Mouse (Mus musculus) liver, postnatal 0 days (tissue): ENCODE results near the gene Fgf6. TPM values are rescaled to one million over a fixed set of nuclear protein-coding genes. Genes with fewer than 3 reads are reported as not detected.
A peak's percentile ranks its signal among the peaks of the same experiment; 100 is the strongest.

ENCODE experiments used
- ATAC-seq: fragments of 200-750 bp; cut with Nextera tagmentation; 2 replicates; pipeline ENCODE4 v1.8.0; 2017; ENCODE audit warnings: mild to moderate bottlenecking, moderate library complexity
- DNase-seq: peaks from one replicate; pipeline ENCODE4 v3.0.0-alpha.2; 2016
- H3K27ac ChIP-seq: fragments of 300-500 bp; sonication (generic); 2 replicates; pipeline ENCODE4 v1.5.1; 2014; ENCODE audit warnings: antibody characterized with exemption, moderate library complexity, mild to moderate bottlenecking, low read depth
- H3K27me3 ChIP-seq: fragments of 300-500 bp; sonication (generic); 2 replicates; pipeline ENCODE4 v1.6.1; 2014; ENCODE audit warnings: low read length, control low read depth, mixed read lengths; ENCODE audit not compliant: insufficient read depth
- H3K36me3 ChIP-seq: fragments of 300-500 bp; sonication (generic); replicated peaks from 2 replicates; pipeline ENCODE4 v1.6.1; 2014; ENCODE audit warnings: mild to moderate bottlenecking, control low read depth, low read length, moderate library complexity, mixed read lengths; ENCODE audit not compliant: insufficient read depth
- H3K4me1 ChIP-seq: fragments of 300-500 bp; sonication (generic); 2 replicates; pipeline ENCODE4 v1.6.1; 2014; ENCODE audit warnings: antibody characterized with exemption, mild to moderate bottlenecking, control low read depth; ENCODE audit not compliant: insufficient read depth
- H3K4me2 ChIP-seq: fragments of 300-500 bp; sonication (generic); 2 replicates; pipeline ENCODE4 v1.6.1; 2014; ENCODE audit warnings: low read depth, mild to moderate bottlenecking, low read length, moderate library complexity, mixed read lengths
- H3K4me3 ChIP-seq: fragments of 300-500 bp; sonication (generic); 2 replicates; pipeline ENCODE4 v1.5.1; 2014; ENCODE audit warnings: low read depth, low read length
- H3K9ac ChIP-seq: fragments of 300-500 bp; sonication (generic); replicated peaks from 2 replicates; pipeline ENCODE4 v1.6.1; 2014; ENCODE audit warnings: mild to moderate bottlenecking, moderate library complexity
- H3K9me3 ChIP-seq: fragments of 300-500 bp; sonication (generic); 2 replicates; pipeline ENCODE4 v1.6.1; 2016; ENCODE audit warnings: mild to moderate bottlenecking, control low read depth, low read length, mixed read lengths
- CTCF ChIP-seq: sonication (generic); IDR thresholded peaks from 2 replicates; pipeline ENCODE4 v1.5.1; 2016; ENCODE audit warnings: antibody characterized with exemption, low read depth
- EP300 ChIP-seq: IDR thresholded peaks from 2 replicates; pipeline ENCODE4 v1.6.1; 2016; ENCODE audit warnings: antibody characterized with exemption, low read depth, mild to moderate bottlenecking
- WGBS: fragments of 180-500 bp; shearing (Covaris S2); extraction: QIAGEN DNeasy Blood & Tissue Kit; methylation state at CpG from one replicate; pipeline ENCODE4 v1.1.7; 2014; ENCODE audit not compliant: insufficient replicate concordance; 5-methylcytosine and 5-hydroxymethylcytosine counted together
- polyA plus RNA-seq: library from polyadenylated mRNA; unstranded; fragments of >200 nt; fragmentation: Nextera tagmentation; extraction: Ambion mirVana; gene quantifications from 2 replicates; pipeline ENCODE4 v1.2.1, GENCODE M21; 2015

The Fgf6 gene
- not detected in 2 replicates for polyA plus RNA-seq

DNA sequence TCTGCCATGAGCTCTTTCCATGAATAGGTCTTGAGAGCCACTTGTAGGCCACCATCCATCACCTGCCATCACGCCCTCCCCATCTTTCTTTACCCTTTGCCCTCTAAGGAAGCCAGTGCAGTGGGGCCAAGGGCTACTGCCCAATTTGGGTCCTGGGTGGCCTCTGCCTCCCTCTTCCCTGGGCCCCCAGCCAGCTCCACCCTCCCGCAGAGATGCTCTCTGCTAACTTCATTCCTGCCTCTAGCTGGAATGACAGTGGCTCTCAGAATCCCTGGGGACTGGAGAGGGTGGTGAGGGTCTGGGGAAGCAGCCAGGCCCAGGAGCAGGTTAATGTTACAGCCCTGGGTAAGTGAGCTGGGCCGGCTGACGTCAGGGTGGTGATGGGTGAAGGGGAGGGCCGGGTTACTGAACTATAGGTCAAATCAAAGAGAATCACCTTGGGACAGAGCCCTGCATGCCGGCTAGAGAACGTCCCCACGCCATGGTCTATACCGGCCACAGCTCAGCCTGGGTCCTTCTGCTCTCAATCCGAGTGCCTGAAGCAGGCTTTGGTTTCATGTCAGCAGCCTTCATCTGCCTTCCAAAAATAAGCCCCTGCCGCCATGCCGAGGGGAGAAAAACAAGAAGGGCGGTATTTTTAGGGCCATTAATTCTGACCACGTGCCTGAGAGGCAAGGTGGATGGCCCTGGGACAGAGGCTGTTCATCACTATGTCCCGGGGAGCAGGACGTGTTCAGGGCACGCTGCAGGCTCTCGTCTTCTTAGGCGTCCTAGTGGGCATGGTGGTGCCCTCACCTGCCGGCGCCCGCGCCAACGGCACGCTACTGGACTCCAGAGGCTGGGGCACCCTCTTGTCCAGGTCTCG lies at the start of gene Fgf6:
Fgf6 (plus strand) TSS at position 681 of the 865 bp plus-strand sequence.
- peaks cover 7% of the 10 kb centered on the region; the same call in 1 of the 2 replicates for H3K27me3 ChIP-seq
- no peak for ATAC-seq
- H3K9ac ChIP-seq = no peak within 1 kb of the TSS
- H3K27ac ChIP-seq = no peak within 1 kb of the TSS
- no peaks in the 10 kb centered on the region for H3K36me3 ChIP-seq
- H3K4me3 ChIP-seq = no peak within 1 kb of the TSS
- TF ChIP-seq EP300 (no peak), CTCF (no peak)
- no peaks in the 10 kb centered on the region for H3K4me1 ChIP-seq
- no peak for DNase-seq
- no peaks in the 10 kb centered on the region for H3K9me3 ChIP-seq
- 74% methylated on average over 26 of the region's 26 CpGs for WGBS
- no peak within 1 kb of the TSS for H3K4me2 ChIP-seq

GRCm38 (mm10) chr6:126966241-126967026 lies 49.0 kb upstream of the Fgf6 start:
- H3K4me3 ChIP-seq = no peak overlapping the region
- no peak overlapping the region for H3K4me2 ChIP-seq
- no peak for TF ChIP-seq EP300
- no peak for TF ChIP-seq CTCF
- peaks cover 37% of the 10 kb centered on the region for H3K36me3 ChIP-seq
- H3K9ac ChIP-seq = no peak overlapping the region
- H3K27me3 ChIP-seq = no peaks in the 10 kb centered on the region
- H3K9me3 ChIP-seq = no peaks in the 10 kb centered on the region
- ATAC-seq = no peak
- no peak overlapping the region for H3K27ac ChIP-seq
- no peak for DNase-seq
- WGBS = 77% methylated on average over 14 of the region's 14 CpGs
- H3K4me1 ChIP-seq = no peaks in the 10 kb centered on the region

- H3K9me3 ChIP-seq = no peaks in the 10 kb centered on the region
- TF ChIP-seq CTCF (no peak), EP300 (no peak)
- H3K27me3 ChIP-seq = no peaks in the 10 kb centered on the region
- H3K9ac ChIP-seq = no peak overlapping the region
- H3K4me2 ChIP-seq = no peak overlapping the region
- DNase-seq = no peak
- no peak for ATAC-seq
- no peak overlapping the region for H3K4me3 ChIP-seq
- H3K27ac ChIP-seq = no peak overlapping the region
- no peaks in the 10 kb centered on the region for H3K4me1 ChIP-seq
- 19% methylated on average over 5 of the region's 5 CpGs for WGBS
- H3K36me3 ChIP-seq = peaks cover 6% of the 10 kb centered on the region
These were observed 33.7 kb upstream of the Fgf6 start for GRCm38 (mm10) chr6:126981539-126982234.

GRCm38 (mm10) chr6:126993676-126994075 lies 21.7 kb upstream of the Fgf6 start:
- Histone ChIP-seq H3K27ac (no peak overlapping the region), H3K9ac (no peak overlapping the region), H3K4me3 (no peak overlapping the region), H3K36me3 (no peaks in the 10 kb centered on the region), H3K4me2 (no peak overlapping the region), H3K9me3 (no peaks in the 10 kb centered on the region), H3K4me1 (no peaks in the 10 kb centered on the region), H3K27me3 (no peaks in the 10 kb centered on the region)
- ATAC-seq = no peak
- WGBS = 62% methylated on average over 2 of the region's 2 CpGs
- no peak for TF ChIP-seq CTCF
- TF ChIP-seq EP300 = no peak
- DNase-seq = no peak

DNA sequence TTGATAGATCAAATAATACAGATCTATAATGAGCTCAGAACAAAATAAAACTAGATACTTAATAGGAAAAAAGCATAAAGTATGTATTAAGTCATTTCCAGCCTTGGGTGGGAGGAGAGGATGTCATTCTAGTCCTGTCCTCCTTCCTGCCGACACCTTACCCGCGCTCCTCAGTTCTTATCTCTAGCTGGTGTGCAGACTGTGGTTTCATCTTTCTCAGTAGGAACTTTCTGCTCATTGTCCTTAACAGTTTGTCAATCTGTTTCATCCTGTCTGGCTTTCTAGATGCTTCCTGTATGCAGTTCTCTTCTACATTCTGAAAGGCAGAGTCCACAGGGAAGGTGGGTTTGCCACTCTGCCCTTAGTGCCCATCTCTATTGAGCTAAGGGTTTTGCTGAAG lies 19.9 kb upstream of the Fgf6 start:
- no peak overlapping the region for H3K9ac ChIP-seq
- no peaks in the 10 kb centered on the region for H3K36me3 ChIP-seq
- WGBS = 47% methylated on average over 3 of the region's 3 CpGs
- no peaks in the 10 kb centered on the region for H3K4me1 ChIP-seq
- no peak for ATAC-seq
- no peaks in the 10 kb centered on the region for H3K9me3 ChIP-seq
- DNase-seq = no peak
- no peak overlapping the region for H3K27ac ChIP-seq
- H3K4me3 ChIP-seq = no peak overlapping the region
- TF ChIP-seq CTCF (no peak), EP300 (no peak)
- H3K27me3 ChIP-seq = no peaks in the 10 kb centered on the region
- no peak overlapping the region for H3K4me2 ChIP-seq

DNA sequence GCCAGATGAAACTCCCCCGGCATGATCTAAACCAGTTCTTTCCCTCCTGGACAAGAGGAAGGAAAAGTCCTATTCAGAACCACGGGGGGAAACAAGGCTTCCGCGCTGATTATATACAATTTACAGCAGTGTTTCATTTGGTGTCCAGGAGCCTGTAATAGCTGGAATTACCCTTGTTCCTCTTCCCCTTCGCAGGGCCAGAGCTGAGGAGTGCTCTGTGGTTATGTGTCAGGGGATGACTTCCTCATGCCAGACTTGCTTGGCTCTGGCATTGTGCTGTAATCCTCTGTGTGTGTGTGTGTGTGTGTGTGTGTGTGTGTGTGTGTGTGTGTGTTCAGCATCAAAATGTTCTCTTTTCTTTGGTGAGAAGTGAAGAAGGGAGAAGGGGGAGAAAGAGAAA lies 19.0 kb upstream of the Fgf6 start:
- no peaks in the 10 kb centered on the region for H3K27me3 ChIP-seq
- H3K27ac ChIP-seq = no peak overlapping the region
- H3K4me3 ChIP-seq = no peak overlapping the region
- H3K9ac ChIP-seq = no peak overlapping the region
- 28% methylated on average over 5 of the region's 5 CpGs for WGBS
- TF ChIP-seq EP300 (no peak), CTCF (no peak)
- ATAC-seq (no peak), DNase-seq (peak; percentile 20)
- no peaks in the 10 kb centered on the region for H3K36me3 ChIP-seq
- no peak overlapping the region for H3K4me2 ChIP-seq
- H3K9me3 ChIP-seq = no peaks in the 10 kb centered on the region
- no peaks in the 10 kb centered on the region for H3K4me1 ChIP-seq
